Mouse (Mus musculus): ENCODE measurements around the gene Asxl1.

Gene Asxl1

DNA sequence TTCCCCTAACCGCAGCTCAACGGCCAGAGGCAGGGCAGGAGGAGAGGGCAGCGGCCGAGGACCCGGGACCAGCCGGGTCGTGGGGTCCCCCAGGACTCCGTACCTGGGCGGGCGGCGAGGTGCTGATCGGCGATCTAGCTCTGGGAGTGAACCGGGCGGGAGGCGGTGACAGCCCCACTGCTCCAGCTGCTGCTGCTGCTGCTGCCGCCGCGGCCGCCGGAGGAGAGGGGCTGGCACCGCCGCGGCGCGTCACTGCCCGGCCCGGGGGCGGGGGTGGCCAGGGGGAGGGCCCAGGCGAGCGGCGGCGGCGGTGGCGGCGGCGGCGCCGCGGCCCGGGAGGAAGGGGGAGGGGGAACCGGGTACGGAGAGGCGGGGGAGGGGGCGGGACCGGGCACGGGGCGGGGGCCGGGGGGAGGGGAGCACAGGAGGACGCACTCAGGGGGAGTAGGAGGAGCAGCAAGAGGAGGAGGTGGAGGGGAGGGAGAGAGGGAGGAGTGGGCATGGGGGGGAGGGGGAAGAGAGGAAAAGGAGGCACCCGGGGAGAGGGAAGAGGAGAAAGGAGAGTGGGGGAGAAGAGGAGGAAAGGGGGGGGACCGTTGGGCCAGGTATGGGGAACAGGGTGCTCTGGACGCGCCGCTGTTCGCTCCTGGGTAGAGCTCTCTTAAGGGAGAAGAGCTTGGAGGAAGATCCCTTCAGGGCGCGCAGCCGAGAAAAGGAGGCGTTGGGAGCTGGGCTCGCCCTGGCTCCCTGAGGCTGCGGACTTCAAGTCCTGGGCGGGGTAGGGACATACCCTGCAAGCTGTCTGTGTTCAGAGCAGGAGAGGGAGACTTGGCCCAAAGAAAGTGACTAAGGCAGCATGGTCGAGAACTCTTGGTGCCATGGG, 98.9 kb downstream of the Asxl1 start:
- peak; percentile 73 for DNase-seq (ENCODE audit: low read depth)

DNA sequence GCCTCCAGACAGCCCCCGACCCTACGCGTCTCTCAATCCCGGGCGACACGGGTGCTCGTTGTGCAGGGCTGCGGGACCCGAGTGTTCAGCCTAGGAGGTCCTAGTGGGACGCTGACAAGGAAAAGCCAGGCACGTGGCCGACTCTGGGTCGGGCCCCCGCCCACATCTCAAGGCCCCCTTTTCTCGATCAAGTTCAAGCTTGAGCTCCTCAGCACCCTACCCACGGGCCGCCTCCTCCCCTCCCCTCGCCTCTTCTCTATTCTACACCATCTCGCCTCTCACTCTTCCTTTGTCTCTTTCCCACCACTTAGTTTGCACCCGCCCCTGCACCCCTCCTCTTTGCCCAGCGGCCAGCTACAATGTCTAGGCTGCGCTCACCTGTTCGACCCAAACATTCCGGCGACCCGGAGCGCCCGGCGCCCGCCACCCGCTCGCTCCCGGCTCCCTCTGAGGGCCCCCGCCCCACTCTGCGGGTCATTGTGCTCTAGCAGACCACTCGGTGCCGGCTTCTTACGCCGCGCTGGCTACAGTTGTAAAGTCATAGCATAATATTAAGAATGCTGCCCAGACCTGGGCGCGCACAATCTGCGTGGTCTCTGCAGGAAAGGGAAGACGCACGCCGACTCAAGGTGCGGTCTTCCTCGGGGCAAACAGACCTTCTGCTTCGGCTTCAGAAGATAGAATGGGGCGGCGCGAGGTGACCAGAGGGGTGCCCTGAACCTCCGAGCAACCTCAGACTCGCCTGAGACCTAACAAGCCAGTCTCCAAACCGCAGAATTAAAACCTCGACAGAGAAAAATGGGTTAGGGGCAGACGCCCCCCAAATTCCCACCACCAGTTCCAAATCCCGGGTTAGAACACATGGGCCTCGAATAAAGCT, 99.7 kb downstream of the Asxl1 start:
- peak; percentile 46 for DNase-seq (ENCODE audit: low read depth)

DNA sequence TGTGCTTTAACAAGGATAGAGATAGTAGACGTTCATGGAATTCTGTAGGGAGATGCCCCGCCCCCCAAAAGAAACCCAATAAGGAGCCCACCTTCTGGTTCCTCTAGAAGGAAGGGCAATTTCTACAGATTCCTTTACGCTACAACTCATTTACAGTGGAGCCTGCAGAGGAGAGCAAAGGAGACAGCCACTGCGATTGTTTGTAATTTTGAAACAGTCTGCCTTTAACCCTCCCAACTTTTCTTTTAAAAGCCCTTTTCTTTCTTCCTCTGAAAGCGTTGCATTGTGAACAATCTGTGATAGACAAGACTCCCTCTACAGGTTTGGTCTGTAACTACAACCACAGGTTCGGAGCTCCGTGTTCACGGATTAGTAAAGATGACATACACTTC, 100.4 kb downstream of the Asxl1 start:
- DNase-seq (ENCODE audit: low read depth), result peak; percentile 87

DNA sequence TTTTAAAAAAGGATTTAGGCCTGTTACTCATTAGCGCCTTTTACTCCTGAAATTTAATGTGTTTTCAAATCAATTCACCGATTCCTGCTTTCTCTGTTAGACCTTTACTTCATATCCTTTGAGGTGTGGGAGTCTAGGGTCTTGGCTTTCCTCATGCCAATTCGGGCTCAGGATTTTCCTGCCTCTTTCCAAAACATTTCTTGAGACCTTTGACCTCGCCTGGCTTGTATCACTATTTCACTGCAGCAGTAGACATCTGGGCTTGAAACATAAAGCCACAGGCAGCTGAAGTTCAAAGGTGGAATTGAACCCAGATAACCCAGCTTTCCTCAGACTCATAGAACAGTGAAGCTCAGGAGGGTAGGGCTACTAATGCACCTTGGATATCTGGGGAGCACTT, 100.8 kb downstream of the Asxl1 start:
- DNase-seq (ENCODE audit: low read depth), result no peak

DNA sequence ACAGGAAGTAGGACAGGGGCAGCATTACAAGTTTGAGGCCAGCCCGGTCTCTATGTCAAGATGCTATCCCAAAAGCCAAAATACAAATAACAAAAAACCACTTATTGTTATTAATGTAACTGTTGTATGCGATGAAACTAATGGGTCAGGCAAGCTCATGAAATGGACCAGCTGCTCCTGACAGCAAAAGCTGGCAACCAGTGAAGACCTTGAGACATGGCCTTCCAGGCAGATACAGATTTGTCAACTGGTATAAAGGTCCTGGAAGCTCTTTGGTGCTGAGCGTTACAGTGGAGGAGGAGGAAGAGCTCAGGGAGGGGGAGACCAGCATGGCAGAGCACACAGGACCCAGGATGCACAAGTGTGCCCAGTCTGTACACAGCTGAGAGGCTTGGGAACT, 102.1 kb downstream of the Asxl1 start:
- no peak for DNase-seq (ENCODE audit: low read depth)

DNA sequence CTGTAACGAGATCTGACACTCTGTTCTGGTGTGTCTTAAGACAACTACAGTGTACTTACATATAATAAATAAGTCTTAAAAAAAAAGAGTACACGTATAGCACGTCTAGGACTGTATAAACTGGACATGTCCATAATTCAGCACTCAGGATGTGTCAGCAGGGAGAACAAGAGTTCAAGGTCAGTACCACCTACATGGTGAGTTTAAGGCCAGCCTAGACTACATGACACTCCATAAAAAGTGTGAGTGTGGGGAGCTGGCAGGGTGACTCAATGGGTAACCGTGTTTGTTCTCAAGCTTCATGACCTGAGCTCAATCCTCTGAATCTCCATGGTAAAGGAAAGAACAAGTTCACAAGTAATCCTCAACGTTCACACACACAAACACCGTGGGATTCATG, 102.9 kb downstream of the Asxl1 start:
- DNase-seq (ENCODE audit: low read depth), result no peak
